Mouse (Mus musculus): ENCODE measurements around the gene Btbd11.
"Not testable (repeated sequence)": the region's sequence is repeated elsewhere in the genome, so short reads cannot be mapped to it uniquely, and the experiment has no call there.

Btbd11 gene

GRCm38 (mm10) chr10:85657886-85658285, 271.3 kb downstream of the Btbd11 start:
- DNase-seq (ENCODE audit: low spot score): no peak

- no peak for DNase-seq (ENCODE audit: low spot score)
These were observed 286.9 kb downstream of the Btbd11 start for GRCm38 (mm10) chr10:85673512-85673921.

- peak; percentile 22 for DNase-seq (ENCODE audit: low spot score)
These were observed 292.0 kb downstream of the Btbd11 start for GRCm38 (mm10) chr10:85678635-85679034.

GRCm38 (mm10) chr10:85682446-85682845, 295.8 kb downstream of the Btbd11 start:
- no peak for DNase-seq (ENCODE audit: low spot score)

GRCm38 (mm10) chr10:85694429-85694828, 307.8 kb downstream of the Btbd11 start:
- not testable (repeated sequence) for DNase-seq (ENCODE audit: low spot score)

- DNase-seq (ENCODE audit: low spot score): no peak
These were observed 313.1 kb downstream of the Btbd11 start for GRCm38 (mm10) chr10:85699721-85700120.

- DNase-seq (ENCODE audit: low spot score): not testable (repeated sequence)
These were observed 323.2 kb downstream of the Btbd11 start for GRCm38 (mm10) chr10:85709790-85710189.
